Mouse (Mus musculus) liver, adult 2 months (tissue): ENCODE data around the gene Nostrin.

ENCODE experiments used
- CTCF ChIP-seq: fragments of 200-500 bp; IDR thresholded peaks from 2 replicates; pipeline ENCODE4 v1.5.1; 2011; ENCODE audit warnings: low read depth, low read length, control low read depth
- POLR2A ChIP-seq: fragments of 200-500 bp; IDR thresholded peaks from 2 replicates; pipeline ENCODE4 v1.6.1; 2011; ENCODE audit warnings: low read length, control low read depth; ENCODE audit not compliant: insufficient read depth; ENCODE audit errors: extremely low read depth

DNA sequence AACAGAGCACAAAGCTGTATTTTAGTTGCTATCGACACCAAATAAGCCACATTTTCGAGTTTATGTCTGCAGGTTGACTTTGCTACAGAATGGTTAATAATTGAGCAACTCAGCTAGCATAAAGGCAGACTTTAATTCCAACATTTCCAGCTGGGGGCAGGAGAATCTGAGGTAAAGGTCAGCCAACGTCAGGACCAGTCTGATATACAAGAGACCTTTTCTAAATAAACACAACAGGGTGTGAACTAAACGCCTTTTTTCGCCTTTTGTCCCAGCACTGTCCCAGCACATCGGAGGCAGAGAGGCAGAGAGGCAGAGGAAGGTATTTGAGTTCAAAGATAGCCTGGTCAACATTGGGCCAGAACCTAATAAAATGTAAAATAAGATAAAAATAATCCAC is 69.6 kb downstream of the Nostrin start:
- TF ChIP-seq CTCF (no peak), POLR2A (no peak)
